Mouse (Mus musculus) heart, adult 2 months (tissue): ENCODE measurements around the gene Cntnap5c.

Source experiments
- CTCF ChIP-seq: fragments of 200-600 bp; IDR thresholded peaks from 2 replicates; pipeline ENCODE4 v1.8.1; 2022; ENCODE audit warnings: antibody characterized with exemption, mild to moderate bottlenecking, moderate library complexity
- EP300 ChIP-seq: fragments of 200-500 bp; IDR thresholded peaks from 2 replicates; pipeline ENCODE4 v1.6.1; 2011; ENCODE audit warnings: low read depth, low read length, control low read depth; ENCODE audit not compliant: insufficient read depth
- POLR2A ChIP-seq: fragments of 200-500 bp; IDR thresholded peaks from 2 replicates; pipeline ENCODE4 v1.6.1; 2011; ENCODE audit warnings: mild to moderate bottlenecking, low read depth, low read length, control low read depth; ENCODE audit not compliant: insufficient read depth

DNA sequence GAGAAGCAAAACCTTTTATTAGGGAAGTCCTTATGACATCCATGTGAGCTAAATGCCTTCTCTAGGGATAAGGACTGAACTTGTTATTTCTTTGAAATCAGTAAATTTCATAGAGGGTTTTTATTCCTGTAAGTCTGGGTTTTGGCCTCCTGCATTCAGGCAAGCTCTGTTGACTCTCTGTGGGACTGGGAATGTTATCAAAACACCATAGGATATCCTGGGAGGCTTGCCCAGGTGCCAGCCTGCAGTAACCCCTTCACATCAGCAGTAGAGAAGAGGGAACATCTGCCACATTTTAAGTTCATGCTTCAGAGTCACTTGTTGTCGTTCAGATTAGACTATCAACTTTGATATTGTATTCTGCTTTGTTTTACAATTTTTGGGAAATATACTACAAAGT is 639.4 kb downstream of the Cntnap5c start:
- no peak for TF ChIP-seq POLR2A
- no peak for TF ChIP-seq CTCF
- no peak for TF ChIP-seq EP300
